Mouse (Mus musculus): ENCODE results near the gene Apobec2.

- TF ChIP-seq CTCF (IDR thresholded peaks at IDR 0.05; ENCODE audit: low read depth, low read length) (no peak), POLR2AphosphoS5 (IDR thresholded peaks at IDR 0.05; ENCODE audit: insufficient replicate concordance, low read depth, low read length) (no peak)
Measured at GRCm38 (mm10) chr17:48376102-48376501, 56.6 kb downstream of the Apobec2 start.

Measured in G1E (cell line).